Mouse (Mus musculus) stomach, embryonic 14.5 days (tissue): ENCODE data around the gene Slc2a13. TPM values are rescaled to one million over a fixed set of nuclear protein-coding genes. Genes with fewer than 3 reads are reported as not detected.

ENCODE experiments used
- ATAC-seq: fragments of 200-750 bp; cut with Nextera tagmentation; 2 replicates; pipeline ENCODE4 v1.8.0; 2017; ENCODE audit warnings: low read depth, moderate TSS enrichment; ENCODE audit not compliant: insufficient number of reproducible peaks, insufficient read depth, low FRiP score
- H3K27ac ChIP-seq: fragments of 300-500 bp; sonication (generic); 2 replicates; pipeline ENCODE4 v1.5.1; 2014; ENCODE audit warnings: mild to moderate bottlenecking, low read length, moderate library complexity, mixed read lengths
- H3K27me3 ChIP-seq: fragments of 300-500 bp; sonication (generic); 2 replicates; pipeline ENCODE4 v1.6.1; 2014; ENCODE audit warnings: low read length, control low read depth, mixed read lengths; ENCODE audit not compliant: control insufficient read depth, insufficient read depth
- H3K36me3 ChIP-seq: fragments of 300-500 bp; sonication (generic); 2 replicates; pipeline ENCODE4 v1.6.1; 2014; ENCODE audit warnings: mild to moderate bottlenecking, control low read depth, low read length, moderate library complexity, mixed read lengths; ENCODE audit not compliant: control insufficient read depth, insufficient read depth
- H3K4me1 ChIP-seq: fragments of 300-500 bp; sonication (generic); 2 replicates; pipeline ENCODE4 v1.6.1; 2014; ENCODE audit warnings: low read length, control low read depth, mixed read lengths; ENCODE audit not compliant: control insufficient read depth, insufficient read depth
- H3K4me2 ChIP-seq: fragments of 300-500 bp; sonication (generic); replicated peaks from 2 replicates; pipeline ENCODE4 v1.6.1; 2014; ENCODE audit warnings: low read depth, low read length, control low read depth
- H3K4me3 ChIP-seq: fragments of 300-500 bp; sonication (generic); 2 replicates; pipeline ENCODE4 v1.5.1; 2014; ENCODE audit warnings: low read depth, low read length, control low read depth
- H3K9ac ChIP-seq: fragments of 300-500 bp; sonication (generic); replicated peaks from 2 replicates; pipeline ENCODE4 v1.6.1; 2014; ENCODE audit warnings: low read depth, mild to moderate bottlenecking, control low read depth, low read length, moderate library complexity, mixed read lengths
- H3K9me3 ChIP-seq: fragments of 300-500 bp; sonication (generic); 2 replicates; pipeline ENCODE4 v1.6.1; 2016; ENCODE audit warnings: low read depth, low read length, control low read depth; ENCODE audit not compliant: control insufficient read depth
- WGBS: fragments of 180-500 bp; shearing (Covaris S2); extraction: QIAGEN DNeasy Blood & Tissue Kit; methylation state at CpG from one replicate; pipeline ENCODE4 v1.1.7; 2014; 5-methylcytosine and 5-hydroxymethylcytosine counted together
- polyA plus RNA-seq: library from polyadenylated mRNA; unstranded; fragments of >200 nt; fragmentation: Nextera tagmentation; extraction: Ambion mirVana; gene quantifications from 2 replicates; pipeline ENCODE4 v1.2.1, GENCODE M21; 2014

Gene Slc2a13
- polyA plus RNA-seq, 1 experiment from 2014 or later = 1.8 TPM

DNA sequence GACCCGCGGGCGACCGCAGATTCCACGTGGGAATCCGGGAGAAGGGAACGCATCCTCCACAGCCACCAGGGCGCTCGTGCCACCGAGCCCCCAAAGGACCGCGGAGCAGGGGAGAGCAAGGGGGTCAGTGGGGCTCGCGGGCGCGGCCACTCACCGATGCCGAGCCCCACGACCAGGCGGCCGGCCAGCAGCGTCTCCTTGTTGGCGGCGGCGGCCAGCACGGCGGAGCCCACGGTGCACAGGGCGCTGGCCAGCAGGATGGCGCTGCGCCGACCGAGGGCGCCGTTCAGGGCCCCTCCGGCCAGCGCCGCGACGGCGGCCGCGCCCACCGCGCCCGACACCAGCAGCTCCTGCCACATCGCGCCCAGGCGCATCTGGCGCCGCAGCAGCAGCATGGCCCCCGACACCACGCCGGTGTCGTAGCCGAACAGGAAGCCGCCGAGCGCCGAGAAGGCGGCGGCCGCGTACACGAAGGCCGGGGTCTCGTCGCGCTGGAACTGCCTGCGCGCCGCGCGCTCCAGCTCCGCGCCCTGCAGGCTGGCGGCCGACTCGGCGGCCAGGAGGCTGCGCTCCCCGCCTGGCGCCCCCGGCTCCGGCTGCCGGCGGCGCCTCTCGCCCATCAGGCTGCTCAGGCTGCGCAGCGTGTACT lies 516 bp downstream of the Slc2a13 start:
- no peaks in the 10 kb centered on the region for H3K9me3 ChIP-seq
- H3K9ac ChIP-seq = peak overlapping the region; percentile 54
- H3K27me3 ChIP-seq = no peaks in the 10 kb centered on the region
- H3K4me3 ChIP-seq = peak overlapping the region; percentile 74
- peak overlapping the region; percentile 52; the same call in 1 of the 2 replicates for H3K27ac ChIP-seq
- no peaks in the 10 kb centered on the region for H3K4me1 ChIP-seq
- WGBS = 0% methylated on average over 50 of the region's 91 CpGs
- ATAC-seq = peak; percentile 86
- H3K36me3 ChIP-seq = no peaks in the 10 kb centered on the region
- H3K4me2 ChIP-seq = peak overlapping the region; percentile 86

DNA sequence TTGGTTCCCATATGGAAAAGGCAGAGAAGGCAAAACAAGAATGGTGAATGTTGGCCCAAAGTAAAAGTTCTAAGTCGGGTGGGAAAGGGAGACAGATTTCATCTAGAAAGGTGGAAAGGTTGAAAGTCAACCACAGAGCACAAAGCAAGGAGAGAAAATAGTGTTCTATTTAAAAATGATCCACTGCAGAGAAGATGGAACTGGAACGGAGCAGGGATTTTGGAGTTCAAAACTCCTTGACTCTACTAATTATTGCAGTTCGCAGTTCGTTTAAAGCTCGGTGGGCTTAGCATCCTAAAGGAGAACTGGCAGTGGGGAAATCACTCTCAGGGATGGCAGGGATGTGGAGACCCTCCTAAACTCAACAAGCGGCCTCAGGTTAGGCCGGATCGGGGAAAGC lies 1.1 kb downstream of the Slc2a13 start:
- 14% methylated on average over 8 of the region's 8 CpGs for WGBS
- no peak for ATAC-seq
- H3K9me3 ChIP-seq = no peaks in the 10 kb centered on the region

DNA sequence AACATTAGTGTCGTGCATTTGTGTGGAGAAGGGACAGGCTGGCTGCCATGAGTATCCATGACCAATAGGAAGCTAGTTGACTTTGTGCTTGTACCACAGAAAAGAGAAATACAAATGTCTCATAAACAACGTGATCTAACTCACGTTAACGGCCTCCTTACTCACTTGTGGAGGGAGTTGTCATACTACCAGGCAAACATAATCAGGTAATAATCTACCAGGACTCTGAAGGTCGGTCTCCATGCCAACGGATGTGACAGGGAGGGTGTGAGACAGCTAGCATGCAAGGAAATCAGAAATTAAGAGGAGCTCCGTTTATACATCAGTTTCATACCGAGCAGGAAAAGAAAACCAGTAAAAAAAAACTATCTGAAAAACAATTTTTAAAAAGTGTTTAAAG lies 6.3 kb downstream of the Slc2a13 start:
- H3K4me1 ChIP-seq = no peaks in the 10 kb centered on the region
- WGBS = 65% methylated on average over 8 of the region's 8 CpGs

More for the DNA sequence above, 1.1 kb downstream of the Slc2a13 start:
- Histone ChIP-seq H3K4me1 (no peaks in the 10 kb centered on the region), H3K4me2 (peak overlapping the region; percentile 86), H3K27ac (no peak overlapping the region), H3K27me3 (no peaks in the 10 kb centered on the region), H3K9ac (peak overlapping the region; percentile 54; the same call in 1 of the 2 replicates), H3K36me3 (no peaks in the 10 kb centered on the region), H3K4me3 (peak overlapping the region; percentile 74)

GRCm38 (mm10) chr15:91565025-91565605 lies 7.9 kb downstream of the Slc2a13 start:
- Histone ChIP-seq H3K27me3 (no peaks in the 10 kb centered on the region), H3K27ac (no peak overlapping the region), H3K9ac (no peak overlapping the region), H3K4me2 (no peak overlapping the region), H3K9me3 (no peaks in the 10 kb centered on the region), H3K4me3 (no peak overlapping the region), H3K4me1 (no peaks in the 10 kb centered on the region), H3K36me3 (no peaks in the 10 kb centered on the region)
- ATAC-seq = no peak
- WGBS = 88% methylated on average over 11 of the region's 11 CpGs

More for the DNA sequence above, 6.3 kb downstream of the Slc2a13 start:
- ATAC-seq = no peak
- H3K4me3 ChIP-seq = no peak overlapping the region
- H3K36me3 ChIP-seq = no peaks in the 10 kb centered on the region
- H3K27ac ChIP-seq = no peak overlapping the region
- no peaks in the 10 kb centered on the region for H3K9me3 ChIP-seq
- H3K27me3 ChIP-seq = no peaks in the 10 kb centered on the region
- no peak overlapping the region for H3K9ac ChIP-seq
- H3K4me2 ChIP-seq = no peak overlapping the region

DNA sequence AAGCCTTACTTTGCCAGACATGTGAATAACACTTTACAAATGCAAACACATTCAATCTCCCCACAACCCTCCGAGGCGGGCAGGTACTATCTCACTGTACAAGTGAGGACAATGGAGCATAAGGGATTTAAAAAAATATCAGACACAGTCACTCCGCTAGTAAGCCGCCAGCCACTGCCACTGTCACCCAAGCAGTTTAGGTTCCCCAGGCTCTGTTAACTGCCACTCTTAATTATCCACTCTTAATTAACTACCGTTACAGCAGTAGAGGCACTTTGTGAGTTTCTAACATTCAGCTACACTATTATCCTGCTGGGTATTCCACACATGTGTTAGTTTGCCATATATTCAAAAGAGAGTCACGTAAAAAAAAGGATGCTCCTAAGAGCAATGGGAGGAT lies 11.3 kb downstream of the Slc2a13 start:
- no peaks in the 10 kb centered on the region for H3K4me1 ChIP-seq
- H3K36me3 ChIP-seq = no peaks in the 10 kb centered on the region
- ATAC-seq = no peak
- H3K9ac ChIP-seq = no peak overlapping the region
- no peaks in the 10 kb centered on the region for H3K9me3 ChIP-seq
- no peak overlapping the region for H3K4me3 ChIP-seq
- no peak overlapping the region for H3K27ac ChIP-seq
- H3K27me3 ChIP-seq = no peaks in the 10 kb centered on the region
- 83% methylated on average over 6 of the region's 6 CpGs for WGBS
- H3K4me2 ChIP-seq = no peak overlapping the region

GRCm38 (mm10) chr15:91555336-91555736 lies 17.7 kb downstream of the Slc2a13 start:
- no peaks in the 10 kb centered on the region for H3K9me3 ChIP-seq
- H3K27ac ChIP-seq = no peak overlapping the region
- H3K4me2 ChIP-seq = no peak overlapping the region
- no peak overlapping the region for H3K9ac ChIP-seq
- ATAC-seq = no peak
- H3K27me3 ChIP-seq = no peaks in the 10 kb centered on the region
- no peaks in the 10 kb centered on the region for H3K36me3 ChIP-seq
- H3K4me3 ChIP-seq = no peak overlapping the region
- H3K4me1 ChIP-seq = no peaks in the 10 kb centered on the region
- 82% methylated on average over 6 of the region's 6 CpGs for WGBS

- 67% methylated on average over 12 of the region's 12 CpGs for WGBS
- H3K4me1 ChIP-seq = no peaks in the 10 kb centered on the region
- H3K4me3 ChIP-seq = no peak overlapping the region
Observed at GRCm38 (mm10) chr15:91548586-91549268, 24.3 kb downstream of the Slc2a13 start.

GRCm38 (mm10) chr15:91544586-91544985 lies 28.5 kb downstream of the Slc2a13 start:
- H3K4me1 ChIP-seq = no peaks in the 10 kb centered on the region
- H3K4me2 ChIP-seq = no peak overlapping the region
- ATAC-seq = no peak
- H3K9ac ChIP-seq = no peak overlapping the region
- no peaks in the 10 kb centered on the region for H3K27me3 ChIP-seq
- no peak overlapping the region for H3K4me3 ChIP-seq
- WGBS = 74% methylated on average over 4 of the region's 4 CpGs
- H3K36me3 ChIP-seq = no peaks in the 10 kb centered on the region
- H3K9me3 ChIP-seq = no peaks in the 10 kb centered on the region
- H3K27ac ChIP-seq = no peak overlapping the region

More at GRCm38 (mm10) chr15:91548586-91549268, 24.3 kb downstream of the Slc2a13 start:
- Histone ChIP-seq H3K9me3 (no peaks in the 10 kb centered on the region), H3K4me2 (no peak overlapping the region), H3K36me3 (no peaks in the 10 kb centered on the region), H3K27me3 (no peaks in the 10 kb centered on the region), H3K27ac (no peak overlapping the region), H3K9ac (no peak overlapping the region)
- ATAC-seq = no peak
